Mouse (Mus musculus) brain, adult 10 weeks (tissue): ENCODE data around the gene Aplnr. TPM values are rescaled to one million over a fixed set of nuclear protein-coding genes. Genes with fewer than 3 reads are reported as not detected.

Source experiments
- polyA plus RNA-seq: library from polyadenylated mRNA; stranded (reverse); fragments of 350-450 nt; fragmentation: Illumina TruSeq; extraction: RNeasy Lipid Tissue Mini Kit (QIAGEN cat#74804); gene quantifications from one replicate; pipeline ENCODE4 v1.2.3, GENCODE M21; 2015; ENCODE audit warnings: low read depth, low replicate concordance

Gene Aplnr
- polyA plus RNA-seq, result 0.12 TPM

GRCm38 (mm10) chr2:85136089-85136488 is at the start of gene Aplnr:
TSS of gene Aplnr (plus strand) at chr2:85136225.

Other genes with a start within 250 kb of the Aplnr start
- 36.4 TPM for gene Rtn4rl2, start 249.5 kb upstream of the Aplnr start, polyA plus RNA-seq
- 1.1 TPM for gene Slc43a3, start 199.6 kb upstream of the Aplnr start, polyA plus RNA-seq
- not detected for gene Prg2, start 155.8 kb upstream of the Aplnr start, polyA plus RNA-seq
- not detected for gene Prg3, start 148.0 kb upstream of the Aplnr start, polyA plus RNA-seq
- gene Ssrp1, start 99.0 kb upstream of the Aplnr start, polyA plus RNA-seq, result 93.8 TPM
- gene P2rx3, start 98.8 kb upstream of the Aplnr start, polyA plus RNA-seq, result 2.0 TPM
- gene Tnks1bp1, start 88.2 kb upstream of the Aplnr start, polyA plus RNA-seq, result 39.5 TPM
- 25.6 TPM for gene Lrrc55, start 61.0 kb downstream of the Aplnr start, polyA plus RNA-seq
- gene Olfr987, start 203.1 kb downstream of the Aplnr start, polyA plus RNA-seq, result not detected
- not detected for gene Olfr988, start 227.0 kb downstream of the Aplnr start, polyA plus RNA-seq